Mouse (Mus musculus): ENCODE results near the gene Magi3. TPM values are rescaled to one million over a fixed set of nuclear protein-coding genes. Genes with fewer than 3 reads are reported as not detected.

The Magi3 gene
- polyA plus RNA-seq, 1 experiment from 2014 or later = 7.1 TPM

GRCm38 (mm10) chr3:103989352-103989751 is 230.8 kb downstream of the Magi3 start:
- Histone ChIP-seq H3K9me3 (ENCODE audit: control insufficient read depth, low read length) (no peaks in the 10 kb centered on the region), H3K4me1 (replicated peaks; ENCODE audit: control insufficient read depth, insufficient read depth, low read length) (no peaks in the 10 kb centered on the region), H3K9ac (no peak overlapping the region), H3K4me2 (replicated peaks) (no peak overlapping the region), H3K4me3 (replicated peaks; ENCODE audit: low read length) (no peak overlapping the region), H3K27ac (no peak overlapping the region), H3K36me3 (replicated peaks; ENCODE audit: control insufficient read depth, insufficient read depth) (peaks cover 88% of the 10 kb centered on the region), H3K27me3 (ENCODE audit: control insufficient read depth, insufficient read depth, low read length) (no peaks in the 10 kb centered on the region)
- DNase-seq (ENCODE audit: low spot score) = no peak
- ATAC-seq (ENCODE audit: low FRiP score) = no peak
- WGBS = 92% methylated on average over 4 of the region's 4 CpGs

- no peak overlapping the region for H3K27ac ChIP-seq
- H3K9ac ChIP-seq = no peak overlapping the region
- H3K4me1 ChIP-seq (replicated peaks; ENCODE audit: control insufficient read depth, insufficient read depth, low read length) = no peaks in the 10 kb centered on the region
- DNase-seq (ENCODE audit: low spot score) (no peak), ATAC-seq (ENCODE audit: low FRiP score) (no peak)
- H3K4me3 ChIP-seq (replicated peaks; ENCODE audit: low read length) = no peak overlapping the region
- H3K36me3 ChIP-seq (replicated peaks; ENCODE audit: control insufficient read depth, insufficient read depth) = peaks cover 89% of the 10 kb centered on the region
- no peaks in the 10 kb centered on the region for H3K27me3 ChIP-seq (ENCODE audit: control insufficient read depth, insufficient read depth, low read length)
- H3K9me3 ChIP-seq (ENCODE audit: control insufficient read depth, low read length) = no peaks in the 10 kb centered on the region
- no peak overlapping the region for H3K4me2 ChIP-seq (replicated peaks)
- 78% methylated on average over 5 of the region's 5 CpGs for WGBS
Measured at GRCm38 (mm10) chr3:103987831-103988432, 232.2 kb downstream of the Magi3 start.

GRCm38 (mm10) chr3:103985194-103985593 is 235.0 kb downstream of the Magi3 start:
- Histone ChIP-seq H3K4me2 (replicated peaks) (no peak overlapping the region), H3K4me3 (replicated peaks; ENCODE audit: low read length) (no peak overlapping the region), H3K27me3 (ENCODE audit: control insufficient read depth, insufficient read depth, low read length) (no peaks in the 10 kb centered on the region), H3K9me3 (ENCODE audit: control insufficient read depth, low read length) (no peaks in the 10 kb centered on the region), H3K36me3 (replicated peaks; ENCODE audit: control insufficient read depth, insufficient read depth) (peaks cover 83% of the 10 kb centered on the region), H3K4me1 (replicated peaks; ENCODE audit: control insufficient read depth, insufficient read depth, low read length) (no peaks in the 10 kb centered on the region), H3K27ac (no peak overlapping the region), H3K9ac (no peak overlapping the region)
- WGBS = 97% methylated on average over 2 of the region's 2 CpGs
- ATAC-seq (ENCODE audit: low FRiP score) (no peak), DNase-seq (ENCODE audit: low spot score) (no peak)

- Histone ChIP-seq H3K9ac (no peak overlapping the region), H3K27ac (no peak overlapping the region), H3K4me1 (replicated peaks; ENCODE audit: control insufficient read depth, insufficient read depth, low read length) (no peaks in the 10 kb centered on the region), H3K4me3 (replicated peaks; ENCODE audit: low read length) (no peak overlapping the region), H3K4me2 (replicated peaks) (no peak overlapping the region), H3K9me3 (ENCODE audit: control insufficient read depth, low read length) (no peaks in the 10 kb centered on the region), H3K27me3 (ENCODE audit: control insufficient read depth, insufficient read depth, low read length) (no peaks in the 10 kb centered on the region), H3K36me3 (replicated peaks; ENCODE audit: control insufficient read depth, insufficient read depth) (peaks cover 81% of the 10 kb centered on the region)
- WGBS = 79% methylated on average over 4 of the region's 4 CpGs
- no peak for DNase-seq (ENCODE audit: low spot score)
- no peak for ATAC-seq (ENCODE audit: low FRiP score)
Measured at GRCm38 (mm10) chr3:103984556-103984955, 235.6 kb downstream of the Magi3 start.

GRCm38 (mm10) chr3:103971157-103971556 is 249.0 kb downstream of the Magi3 start:
- DNase-seq (ENCODE audit: low spot score) (no peak), ATAC-seq (ENCODE audit: low FRiP score) (no peak)
- H3K4me2 ChIP-seq (replicated peaks) = no peak overlapping the region
- no peaks in the 10 kb centered on the region for H3K27me3 ChIP-seq (ENCODE audit: control insufficient read depth, insufficient read depth, low read length)
- H3K9me3 ChIP-seq (ENCODE audit: control insufficient read depth, low read length) = no peaks in the 10 kb centered on the region
- no peak overlapping the region for H3K27ac ChIP-seq
- no peak overlapping the region for H3K4me3 ChIP-seq (replicated peaks; ENCODE audit: low read length)
- WGBS = 94% methylated on average over 2 of the region's 2 CpGs
- H3K9ac ChIP-seq = no peak overlapping the region
- H3K4me1 ChIP-seq (replicated peaks; ENCODE audit: control insufficient read depth, insufficient read depth, low read length) = peaks cover 17% of the 10 kb centered on the region
- peaks cover 25% of the 10 kb centered on the region for H3K36me3 ChIP-seq (replicated peaks; ENCODE audit: control insufficient read depth, insufficient read depth)

- H3K9me3 ChIP-seq (ENCODE audit: control insufficient read depth, low read length) = no peaks in the 10 kb centered on the region
- WGBS = 2% methylated on average over 24 of the region's 24 CpGs
- DNase-seq (ENCODE audit: low spot score) (peak; percentile 65), ATAC-seq (ENCODE audit: low FRiP score) (peak; percentile 84)
- H3K4me3 ChIP-seq (replicated peaks; ENCODE audit: low read length) = peak overlapping the region; percentile 93
- H3K4me2 ChIP-seq (replicated peaks) = peak overlapping the region; percentile 63
- no peaks in the 10 kb centered on the region for H3K27me3 ChIP-seq (ENCODE audit: control insufficient read depth, insufficient read depth, low read length)
- peak overlapping the region; percentile 96 for H3K9ac ChIP-seq
- peaks cover 17% of the 10 kb centered on the region for H3K4me1 ChIP-seq (replicated peaks; ENCODE audit: control insufficient read depth, insufficient read depth, low read length)
- peak overlapping the region; percentile 97 for H3K27ac ChIP-seq
- H3K36me3 ChIP-seq (replicated peaks; ENCODE audit: control insufficient read depth, insufficient read depth) = peaks cover 37% of the 10 kb centered on the region
Measured at GRCm38 (mm10) chr3:103968701-103969100, 251.5 kb downstream of the Magi3 start.

GRCm38 (mm10) chr3:103967861-103968691 is 252.1 kb downstream of the Magi3 start, which contains the start of gene Phtf1:
Gene Phtf1 (plus strand): TSS chr3:103968110.
- Histone ChIP-seq H3K4me1 (replicated peaks; ENCODE audit: control insufficient read depth, insufficient read depth, low read length) (peaks cover 17% of the 10 kb centered on the region), H3K4me3 (replicated peaks; ENCODE audit: low read length) (peak within 1 kb of the TSS; percentile 93), H3K27me3 (ENCODE audit: control insufficient read depth, insufficient read depth, low read length) (no peaks in the 10 kb centered on the region), H3K9me3 (ENCODE audit: control insufficient read depth, low read length) (no peaks in the 10 kb centered on the region), H3K9ac (peak within 1 kb of the TSS; percentile 96), H3K27ac (peak within 1 kb of the TSS; percentile 97), H3K36me3 (replicated peaks; ENCODE audit: control insufficient read depth, insufficient read depth) (peaks cover 37% of the 10 kb centered on the region), H3K4me2 (replicated peaks) (peak within 1 kb of the TSS; percentile 63)
- under 1% methylated on average over 70 of the region's 70 CpGs for WGBS
- ATAC-seq (ENCODE audit: low FRiP score) = peak; percentile 97
- peak; percentile 82 for DNase-seq (ENCODE audit: low spot score)

- 20% methylated on average over 2 of the region's 2 CpGs for WGBS
- H3K27ac ChIP-seq = peak overlapping the region; percentile 97
Measured at GRCm38 (mm10) chr3:103967231-103967630, 252.9 kb downstream of the Magi3 start.

More at GRCm38 (mm10) chr3:103967231-103967630, 252.9 kb downstream of the Magi3 start:
- peaks cover 17% of the 10 kb centered on the region for H3K4me1 ChIP-seq (replicated peaks; ENCODE audit: control insufficient read depth, insufficient read depth, low read length)
- peak overlapping the region; percentile 63 for H3K4me2 ChIP-seq (replicated peaks)
- peak overlapping the region; percentile 93 for H3K4me3 ChIP-seq (replicated peaks; ENCODE audit: low read length)
- no peak for ATAC-seq (ENCODE audit: low FRiP score)
- peak; percentile 39 for DNase-seq (ENCODE audit: low spot score)
- H3K9ac ChIP-seq = peak overlapping the region; percentile 96
- H3K9me3 ChIP-seq (ENCODE audit: control insufficient read depth, low read length) = no peaks in the 10 kb centered on the region
- H3K27me3 ChIP-seq (ENCODE audit: control insufficient read depth, insufficient read depth, low read length) = no peaks in the 10 kb centered on the region
- peaks cover 40% of the 10 kb centered on the region for H3K36me3 ChIP-seq (replicated peaks; ENCODE audit: control insufficient read depth, insufficient read depth)

Data from hindbrain, embryonic 14.5 days (tissue).